Mouse (Mus musculus) hindbrain, embryonic 14.5 days (tissue): ENCODE data around the gene Scai. TPM values are rescaled to one million over a fixed set of nuclear protein-coding genes. Genes with fewer than 3 reads are reported as not detected.
"Not testable (repeated sequence)": the region's sequence is repeated elsewhere in the genome, so short reads cannot be mapped to it uniquely, and the experiment has no call there.

Source experiments
- ATAC-seq: fragments of 200-750 bp; cut with Nextera tagmentation; 2 replicates; pipeline ENCODE4 v1.8.0; 2017; ENCODE audit warnings: moderate number of reproducible peaks, mild to moderate bottlenecking, moderate TSS enrichment, moderate library complexity; ENCODE audit not compliant: low FRiP score
- DNase-seq: peaks from one replicate; pipeline ENCODE4 v3.0.0-alpha.2; 2015; ENCODE audit warnings: low spot score
- H3K27ac ChIP-seq: fragments of 300-500 bp; sonication (generic); 2 replicates; pipeline ENCODE4 v1.5.1; 2014; ENCODE audit warnings: mild to moderate bottlenecking, moderate library complexity
- H3K27me3 ChIP-seq: fragments of 300-500 bp; sonication (generic); 2 replicates; pipeline ENCODE4 v1.6.1; 2014; ENCODE audit warnings: mild to moderate bottlenecking, low read length, mixed read lengths; ENCODE audit not compliant: control insufficient read depth, insufficient read depth
- H3K36me3 ChIP-seq: fragments of 300-500 bp; sonication (generic); replicated peaks from 2 replicates; pipeline ENCODE4 v1.6.1; 2014; ENCODE audit not compliant: control insufficient read depth, insufficient read depth
- H3K4me1 ChIP-seq: fragments of 300-500 bp; sonication (generic); replicated peaks from 2 replicates; pipeline ENCODE4 v1.6.1; 2014; ENCODE audit warnings: antibody characterized with exemption, low read length, mixed read lengths; ENCODE audit not compliant: control insufficient read depth, insufficient read depth
- H3K4me2 ChIP-seq: fragments of 300-500 bp; sonication (generic); replicated peaks from 2 replicates; pipeline ENCODE4 v1.6.1; 2014; ENCODE audit warnings: mild to moderate bottlenecking, moderate library complexity
- H3K4me3 ChIP-seq: fragments of 300-500 bp; sonication (generic); replicated peaks from 2 replicates; pipeline ENCODE4 v1.5.1; 2014; ENCODE audit warnings: mild to moderate bottlenecking, low read length
- H3K9ac ChIP-seq: fragments of 300-500 bp; sonication (generic); 2 replicates; pipeline ENCODE4 v1.6.1; 2014
- H3K9me3 ChIP-seq: fragments of 300-500 bp; sonication (generic); 2 replicates; pipeline ENCODE4 v1.6.1; 2016; ENCODE audit warnings: low read length; ENCODE audit not compliant: control insufficient read depth
- WGBS: fragments of 180-500 bp; shearing (Covaris S2); extraction: QIAGEN DNeasy Blood & Tissue Kit; methylation state at CpG from one replicate; pipeline ENCODE4 v1.1.7; 2014; 5-methylcytosine and 5-hydroxymethylcytosine counted together
- polyA plus RNA-seq: library from polyadenylated mRNA; unstranded; fragments of >200 nt; fragmentation: Nextera tagmentation; extraction: Ambion mirVana; gene quantifications from 2 replicates; pipeline ENCODE4 v1.2.1, GENCODE M21; 2014

Gene Scai
- 17.4 and 21.0 TPM in 2 replicates for polyA plus RNA-seq

DNA sequence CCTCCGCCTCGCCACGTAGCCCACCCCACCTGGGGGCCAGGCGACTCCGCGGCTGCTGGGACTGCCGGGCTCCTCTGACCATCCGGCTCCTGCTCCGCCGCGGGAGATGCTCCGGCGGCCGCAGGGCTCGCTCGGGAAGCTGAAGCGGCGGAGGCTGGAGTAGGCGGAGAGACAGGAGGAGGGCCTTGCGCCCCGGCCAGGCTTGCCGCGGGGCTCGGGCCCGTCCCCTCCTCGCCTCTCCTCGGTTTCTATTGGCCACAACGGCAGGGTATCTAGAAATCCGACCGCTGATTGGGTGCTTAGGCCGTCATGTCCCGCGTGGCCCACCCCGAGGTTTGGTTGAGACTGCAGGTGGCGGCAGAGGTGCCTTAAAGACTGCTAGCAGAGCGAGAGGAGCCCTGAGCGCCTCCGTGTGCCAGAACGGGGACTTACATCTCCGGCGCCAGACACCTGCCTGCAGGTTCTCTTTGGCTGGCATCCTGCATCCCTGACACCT lies at the start of gene Scai:
Gene Scai, minus strand, starts transcription at position 174 of the 496 bp plus-strand sequence.
- WGBS = under 1% methylated on average over 38 of the region's 41 CpGs
- H3K36me3 ChIP-seq = peaks cover 24% of the 10 kb centered on the region; the same call in 1 of the 2 replicates
- H3K9ac ChIP-seq = peak within 1 kb of the TSS; percentile 98
- H3K4me2 ChIP-seq = peak within 1 kb of the TSS; percentile 69
- ATAC-seq (peak; percentile 100), DNase-seq (peak; percentile 97)
- no peaks in the 10 kb centered on the region for H3K9me3 ChIP-seq
- H3K27me3 ChIP-seq = no peaks in the 10 kb centered on the region
- H3K27ac ChIP-seq = peak within 1 kb of the TSS; percentile 98
- H3K4me3 ChIP-seq = peak within 1 kb of the TSS; percentile 93
- H3K4me1 ChIP-seq = peaks cover 23% of the 10 kb centered on the region

DNA sequence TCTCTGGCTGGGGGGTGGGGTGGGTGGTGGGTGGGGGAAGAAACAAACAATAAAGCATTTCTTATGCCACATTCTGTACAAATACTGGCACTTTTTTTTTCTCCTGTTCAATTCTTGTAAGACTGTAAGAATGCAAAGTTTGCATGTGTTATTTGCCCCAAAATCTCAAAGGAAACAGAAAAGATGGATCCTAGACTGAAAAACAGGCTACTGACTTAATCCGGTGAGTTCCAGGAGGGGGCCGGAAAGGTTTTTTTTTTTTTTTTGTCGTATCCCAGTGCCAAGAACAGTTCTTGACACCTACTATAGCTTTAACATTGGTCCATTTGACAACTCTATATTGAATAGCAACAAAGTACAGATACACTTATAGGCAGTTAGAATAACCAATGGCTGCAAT lies 36.2 kb upstream of the Scai start:
- no peaks in the 10 kb centered on the region for H3K27me3 ChIP-seq
- 32% methylated on average over 3 of the region's 3 CpGs for WGBS
- peak overlapping the region; percentile 42; the same call in 1 of the 2 replicates for H3K9ac ChIP-seq
- peaks cover 24% of the 10 kb centered on the region for H3K4me1 ChIP-seq
- ATAC-seq (no peak), DNase-seq (no peak)
- no peaks in the 10 kb centered on the region for H3K36me3 ChIP-seq
- no peak overlapping the region for H3K27ac ChIP-seq
- peak overlapping the region; percentile 79 for H3K4me3 ChIP-seq
- peak overlapping the region; percentile 45 for H3K4me2 ChIP-seq
- no peaks in the 10 kb centered on the region for H3K9me3 ChIP-seq

- Histone ChIP-seq H3K4me1 (peaks cover 24% of the 10 kb centered on the region), H3K27ac (peak within 1 kb of the TSS; percentile 96), H3K9me3 (no peaks in the 10 kb centered on the region), H3K36me3 (no peaks in the 10 kb centered on the region), H3K9ac (peak within 1 kb of the TSS; percentile 87), H3K27me3 (no peaks in the 10 kb centered on the region), H3K4me3 (peak within 1 kb of the TSS; percentile 79), H3K4me2 (peak within 1 kb of the TSS; percentile 85)
- WGBS = 0% methylated on average over 56 of the region's 56 CpGs
- DNase-seq (peak; percentile 98), ATAC-seq (peak; percentile 99)
These were observed 35.6 kb upstream of the Scai start, which contains the start of gene Ppp6c for GRCm38 (mm10) chr2:39226019-39226640. Ppp6c (minus strand) TSS chr2:39226451.

GRCm38 (mm10) chr2:39225331-39226018 lies 34.9 kb upstream of the Scai start:
- not testable (repeated sequence) for DNase-seq, H3K9me3 ChIP-seq, H3K27me3 ChIP-seq, ATAC-seq, H3K36me3 ChIP-seq
- Histone ChIP-seq H3K9ac (peak overlapping the region; percentile 87), H3K4me1 (peaks cover 24% of the 10 kb centered on the region), H3K4me2 (peak overlapping the region; percentile 85), H3K27ac (peak overlapping the region; percentile 96), H3K4me3 (peak overlapping the region; percentile 79)
- WGBS = 5% methylated on average over 24 of the region's 36 CpGs

- Histone ChIP-seq H3K4me1 (peaks cover 24% of the 10 kb centered on the region), H3K36me3 (no peaks in the 10 kb centered on the region), H3K4me2 (peak overlapping the region; percentile 85), H3K27me3 (no peaks in the 10 kb centered on the region), H3K9ac (peak overlapping the region; percentile 87; the same call in 1 of the 2 replicates), H3K27ac (no peak overlapping the region), H3K4me3 (peak overlapping the region; percentile 79), H3K9me3 (no peaks in the 10 kb centered on the region)
- ATAC-seq (no peak), DNase-seq (no peak)
These were observed 34.1 kb upstream of the Scai start for GRCm38 (mm10) chr2:39224621-39225020.

- H3K9ac ChIP-seq = no peak overlapping the region
These were observed 29.5 kb upstream of the Scai start for GRCm38 (mm10) chr2:39220010-39220409.

DNA sequence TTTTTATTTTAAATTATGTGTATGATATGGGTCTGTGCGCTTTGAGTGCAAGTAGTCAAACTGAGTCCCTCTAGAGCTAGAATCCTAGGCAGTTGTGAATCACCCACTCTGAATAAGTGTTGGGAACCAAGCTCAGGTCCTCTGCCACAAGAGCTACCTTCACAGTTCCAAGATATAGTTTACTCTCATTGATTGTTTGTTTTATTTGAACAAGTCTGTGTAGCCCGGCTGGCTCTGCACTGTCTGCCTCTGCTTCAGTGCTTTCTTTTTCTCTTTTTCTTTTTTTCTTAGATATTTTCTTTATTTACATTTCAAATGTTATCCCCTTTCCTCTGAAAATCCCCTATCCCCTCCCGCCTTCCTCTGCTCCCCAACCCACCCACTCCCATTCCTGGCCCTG lies 28.5 kb upstream of the Scai start:
- H3K4me1 ChIP-seq = peaks cover 6% of the 10 kb centered on the region
- no peak overlapping the region for H3K4me3 ChIP-seq
- WGBS = 98% methylated on average over 3 of the region's 3 CpGs
- H3K36me3 ChIP-seq = no peaks in the 10 kb centered on the region
- ATAC-seq = no peak
- H3K9ac ChIP-seq = no peak overlapping the region
- DNase-seq = no peak
- no peaks in the 10 kb centered on the region for H3K9me3 ChIP-seq
- no peak overlapping the region for H3K4me2 ChIP-seq
- H3K27ac ChIP-seq = no peak overlapping the region
- H3K27me3 ChIP-seq = no peaks in the 10 kb centered on the region

More at GRCm38 (mm10) chr2:39220010-39220409, 29.5 kb upstream of the Scai start:
- Histone ChIP-seq H3K27me3 (no peaks in the 10 kb centered on the region), H3K9me3 (no peaks in the 10 kb centered on the region), H3K4me1 (peaks cover 15% of the 10 kb centered on the region), H3K4me2 (no peak overlapping the region), H3K27ac (no peak overlapping the region), H3K36me3 (no peaks in the 10 kb centered on the region), H3K4me3 (no peak overlapping the region)
- no peak for DNase-seq
- WGBS = 90% methylated on average over 6 of the region's 6 CpGs
- no peak for ATAC-seq

DNA sequence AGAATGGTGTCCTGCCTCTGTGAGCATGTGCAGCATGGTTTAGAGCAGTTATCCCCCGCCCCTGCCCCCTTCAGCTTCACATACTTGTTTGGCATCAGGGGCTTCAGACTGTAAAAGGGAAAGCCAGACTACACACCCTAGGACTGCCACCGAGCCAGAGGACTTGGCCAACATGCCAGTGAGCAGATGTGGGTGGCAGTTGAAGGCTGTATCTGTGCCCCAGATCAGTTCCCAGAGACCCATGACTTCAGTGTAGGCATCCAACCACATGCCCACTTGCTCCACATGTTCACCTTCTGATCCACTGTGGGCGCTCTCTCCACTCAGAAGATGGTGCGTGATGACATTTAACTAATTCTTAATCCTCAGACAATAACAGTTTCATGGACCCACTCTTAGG lies 26.6 kb upstream of the Scai start:
- H3K9ac ChIP-seq = no peak overlapping the region
- WGBS = 94% methylated on average over 4 of the region's 4 CpGs
- no peaks in the 10 kb centered on the region for H3K27me3 ChIP-seq
- no peaks in the 10 kb centered on the region for H3K4me1 ChIP-seq
- H3K9me3 ChIP-seq = no peaks in the 10 kb centered on the region
- no peak overlapping the region for H3K27ac ChIP-seq
- ATAC-seq (no peak), DNase-seq (no peak)
- no peak overlapping the region for H3K4me2 ChIP-seq
- H3K36me3 ChIP-seq = no peaks in the 10 kb centered on the region
- H3K4me3 ChIP-seq = no peak overlapping the region

GRCm38 (mm10) chr2:39210738-39211137 lies 20.2 kb upstream of the Scai start:
- 98% methylated on average over 4 of the region's 4 CpGs for WGBS
- DNase-seq (no peak), ATAC-seq (no peak)
- Histone ChIP-seq H3K27me3 (no peaks in the 10 kb centered on the region), H3K36me3 (peaks cover 6% of the 10 kb centered on the region), H3K27ac (no peak overlapping the region), H3K9me3 (no peaks in the 10 kb centered on the region), H3K4me2 (no peak overlapping the region), H3K4me3 (no peak overlapping the region), H3K9ac (no peak overlapping the region), H3K4me1 (no peaks in the 10 kb centered on the region)
